20 mouse cellular contexts compared by ENCODE assay signal in genomic region chr14:31364589-31364988, GRCm38 (mm10). TPM values are rescaled to one million over a fixed set of nuclear protein-coding genes. Genes with fewer than 3 reads are reported as not detected.
DNase-seq lines count a peak whose midpoint lies in the region; ATAC-seq and TF ChIP-seq lines count a peak whose summit lies in the region.
"Had no signal": no experiment of that assay in that cellular context is flagged by ENCODE, and none has a peak within 500 bp of the region (broad histone marks: within the 10 kb centered on the region; RNA-seq: fewer than 3 reads in every experiment).

No protein-coding gene starts in this region.

- H3K4me2 ChIP-seq in liver, embryonic 14.5 days (ENCODE audit: low read depth) = no peak overlapping the region
- H3K4me2 ChIP-seq: embryonic facial prominence, embryonic 15.5 days; forebrain, embryonic 12.5 days; heart, embryonic 13.5 days; hindbrain, embryonic 15.5 days; limb, embryonic 15.5 days; lung, embryonic 15.5 days; midbrain, embryonic 13.5 days; neural tube, embryonic 13.5 days had no signal

- TF ChIP-seq EP300 in liver, embryonic 14.5 days (IDR thresholded peaks at IDR 0.05; ENCODE audit: low read depth) = peak; percentile 68

- peaks cover 80% of the 10 kb centered on the region for H3K36me3 ChIP-seq in G1E (replicated peaks)
- peaks cover 30% of the 10 kb centered on the region for H3K36me3 ChIP-seq in liver, embryonic 14.5 days (replicated peaks; ENCODE audit: control insufficient read depth, insufficient read depth, low read depth)

- WGBS in liver, embryonic 14.5 days (ENCODE audit: insufficient replicate concordance) = 54% methylated on average over 4 of the region's 4 CpGs

- no peak overlapping the region for H3K9ac ChIP-seq in liver, embryonic 14.5 days (replicated peaks)
- H3K9ac ChIP-seq: embryonic facial prominence, embryonic 15.5 days; forebrain, embryonic 12.5 days; forebrain, postnatal 0 days; heart, embryonic 13.5 days; hindbrain, embryonic 15.5 days; limb, embryonic 15.5 days; lung, embryonic 15.5 days; midbrain, embryonic 13.5 days; neural tube, embryonic 13.5 days had no signal

- no peak for TF ChIP-seq CTCF in G1E (IDR thresholded peaks at IDR 0.05; ENCODE audit: low read depth, low read length)
- no peak for TF ChIP-seq CTCF in liver, embryonic 14.5 days (IDR thresholded peaks at IDR 0.05; ENCODE audit: low read depth)

- DNase-seq in G1E (ENCODE audit: low spot score) = no peak
- DNase-seq in liver, embryonic 14.5 days (ENCODE audit: low read depth in 3 of 3, low spot score in 3 of 3) = peak; percentile 22 to 37 (median 31)
- DNase-seq in adrenal gland, postnatal 36 days = no peak
- DNase-seq in right cerebral cortex, postnatal 4 days = no peak
- DNase-seq in right cerebral cortex, postnatal 25 days = no peak

- no peaks in the 10 kb centered on the region for H3K9me3 ChIP-seq in G1E (replicated peaks)
- H3K9me3 ChIP-seq in liver, embryonic 14.5 days (ENCODE audit: control insufficient read depth, low read length) = no peaks in the 10 kb centered on the region
- H3K9me3 ChIP-seq: embryonic facial prominence, embryonic 10.5 days; embryonic facial prominence, embryonic 15.5 days; forebrain, embryonic 12.5 days; heart, embryonic 13.5 days; hindbrain, embryonic 15.5 days; limb, embryonic 10.5 days; limb, embryonic 15.5 days; lung, embryonic 15.5 days; megakaryocyte, embryonic 14.5 days; midbrain, embryonic 13.5 days; neural tube, embryonic 13.5 days had no signal

- ATAC-seq in G1E (ENCODE audit: extremely low read depth, insufficient number of reproducible peaks, low FRiP score, poor library complexity, severe bottlenecking) = peak; percentile 60
- 0 out of 2 replicates have a peak, but pooled peaks have one; percentile 47 for ATAC-seq in common myeloid progenitor, adult 5-6 weeks (replicated peaks; ENCODE audit: low read depth, poor library complexity, severe bottlenecking)
- peak; percentile 77 for ATAC-seq in liver, embryonic 14.5 days (ENCODE audit: insufficient read depth)
- ATAC-seq in megakaryocyte-erythroid progenitor cell, adult 5-6 weeks (replicated peaks; ENCODE audit: low FRiP score, low TSS enrichment, poor library complexity, severe bottlenecking) = peak; percentile 97
- ATAC-seq: forebrain, postnatal 0 days; midbrain, embryonic 13.5 days had no signal

- no peak overlapping the region for H3K27ac ChIP-seq in liver, embryonic 14.5 days
- H3K27ac ChIP-seq: embryonic facial prominence, embryonic 10.5 days; embryonic facial prominence, embryonic 15.5 days; forebrain, embryonic 12.5 days; heart, embryonic 13.5 days; hindbrain, embryonic 15.5 days; kidney, postnatal 0 days; limb, embryonic 10.5 days; limb, embryonic 15.5 days; lung, embryonic 15.5 days; midbrain, embryonic 13.5 days; neural tube, embryonic 13.5 days had no signal

- H3K4me3 ChIP-seq in G1E (ENCODE audit: low read depth, low read length) = no peak overlapping the region
- no peak overlapping the region for H3K4me3 ChIP-seq in liver, embryonic 14.5 days (ENCODE audit: insufficient read depth in 1 of 2, low read depth in 2 of 2, low read length in 2 of 2)
- H3K4me3 ChIP-seq: embryonic facial prominence, embryonic 10.5 days; embryonic facial prominence, embryonic 15.5 days; forebrain, embryonic 12.5 days; heart, embryonic 13.5 days; hindbrain, embryonic 15.5 days; limb, embryonic 10.5 days; limb, embryonic 15.5 days; lung, embryonic 15.5 days; megakaryocyte, embryonic 14.5 days; midbrain, embryonic 13.5 days; neural tube, embryonic 13.5 days had no signal

- no peaks in the 10 kb centered on the region for H3K27me3 ChIP-seq in G1E (ENCODE audit: insufficient read depth, low read length)
- no peaks in the 10 kb centered on the region for H3K27me3 ChIP-seq in liver, embryonic 14.5 days (ENCODE audit: control insufficient read depth, insufficient read depth, low read length)
- H3K27me3 ChIP-seq: embryonic facial prominence, embryonic 15.5 days; forebrain, embryonic 12.5 days; heart, embryonic 13.5 days; hindbrain, embryonic 15.5 days; limb, embryonic 15.5 days; lung, embryonic 15.5 days; megakaryocyte, embryonic 14.5 days; midbrain, embryonic 13.5 days; neural tube, embryonic 13.5 days had no signal

- peaks cover 32% of the 10 kb centered on the region for H3K4me1 ChIP-seq in G1E (ENCODE audit: insufficient read depth, low read depth, low read length)
- peaks cover 0 to 2% of the 10 kb centered on the region in 2 experiments; a peak in 1 of 4 replicates for H3K4me1 ChIP-seq in liver, embryonic 14.5 days (replicated peaks; ENCODE audit: control insufficient read depth in 2 of 2, insufficient read depth in 2 of 2, low read length in 1 of 2)
- H3K4me1 ChIP-seq: embryonic facial prominence, embryonic 10.5 days; embryonic facial prominence, embryonic 15.5 days; forebrain, embryonic 12.5 days; heart, embryonic 13.5 days; hindbrain, embryonic 15.5 days; limb, embryonic 10.5 days; limb, embryonic 15.5 days; lung, embryonic 15.5 days; midbrain, embryonic 13.5 days; neural tube, embryonic 13.5 days had no signal

RNA-seq across cellular contexts. Expression of gene Capn7, which starts 28.2 kb away (rescaled TPM):
- total RNA-seq in G1E (2014; fragmentation: Nextera tagmentation) (46.9 and 72.7 TPM in 2 replicates), G1E (2017) (62.5 and 66.6 TPM in 2 replicates)
- polyA plus RNA-seq in G1E (2012) = 6.2 and 6.6 TPM in 2 replicates
- 53.2 and 59.4 TPM in 2 replicates for total RNA-seq in common myeloid progenitor, adult 5-6 weeks (2017)
- 10.5 and 13.7 TPM in 2 replicates for polyA plus RNA-seq in liver, embryonic 14.5 days (2012; rRNA removed)
- polyA plus RNA-seq in liver, embryonic 14.5 days (2014; fragmentation: Nextera tagmentation; extraction: Ambion mirVana) = 17.7 and 21.8 TPM in 2 replicates
- 36.1 and 45.5 TPM in 2 replicates for total RNA-seq in megakaryocyte-erythroid progenitor cell, adult 5-6 weeks (2014; fragmentation: Nextera tagmentation)
- 64.5 and 81.7 TPM in 2 replicates for total RNA-seq in megakaryocyte-erythroid progenitor cell, adult 5-6 weeks (2017)
- 10 to 100 TPM; 43.5 to 45.0 TPM for total RNA-seq in adrenal gland, postnatal 36 days (2021)

RNA-seq across cellular contexts. Expression of gene Dnah1, which starts 40.9 kb away (rescaled TPM):
- total RNA-seq in G1E (2014; fragmentation: Nextera tagmentation) (not detected in 2 replicates), G1E (2017) (under 0.01 TPM in 2 replicates)
- not detected in 2 replicates for polyA plus RNA-seq in G1E (2012)
- total RNA-seq in common myeloid progenitor, adult 5-6 weeks (2017) = 0.10 and 0.23 TPM in 2 replicates
- polyA plus RNA-seq in liver, embryonic 14.5 days (2012; rRNA removed) = 0.11 and 0.13 TPM in 2 replicates
- 0.14 and 0.27 TPM in 2 replicates for polyA plus RNA-seq in liver, embryonic 14.5 days (2014; fragmentation: Nextera tagmentation; extraction: Ambion mirVana)
- total RNA-seq in megakaryocyte-erythroid progenitor cell, adult 5-6 weeks (2014; fragmentation: Nextera tagmentation) = 0.59 TPM in 1 of 2 replicates, not detected in the other
- 0.04 TPM in 1 of 2 replicates, not detected in the other for total RNA-seq in megakaryocyte-erythroid progenitor cell, adult 5-6 weeks (2017)
- 1 to 10 TPM; 1.5 to 1.7 TPM for total RNA-seq in adrenal gland, postnatal 36 days (2021)

Comparison
In these comparisons a context has a peak if more than half of its experiments do, and no peak if none do; other contexts are left out.
1. ATAC-seq: peak in every context shown above with its lines; median percentile 97 in megakaryocyte-erythroid progenitor cell, adult 5-6 weeks; 77 in liver, embryonic 14.5 days; 60 in G1E; 47 in common myeloid progenitor, adult 5-6 weeks.
2. DNase-seq: peak in liver, embryonic 14.5 days (3 of 3); none in G1E (single experiment), adrenal gland, postnatal 36 days (0 of 2), right cerebral cortex, postnatal 4 days (single experiment) and right cerebral cortex, postnatal 25 days (single experiment).